Mouse (Mus musculus) cerebellum, postnatal 25 days (tissue): ENCODE measurements around the gene Klk13.
A peak's percentile ranks its signal among the peaks of the same experiment; 100 is the strongest.
"Not testable (repeated sequence)": the region's sequence is repeated elsewhere in the genome, so short reads cannot be mapped to it uniquely, and the experiment has no call there.

Experiments
- DNase-seq, 2 experiments: peaks; one replicate each; pipeline ENCODE4 v3.0.0; 2021; ENCODE audit warnings: mixed read lengths in 2 of 2

Klk13 gene

DNA sequence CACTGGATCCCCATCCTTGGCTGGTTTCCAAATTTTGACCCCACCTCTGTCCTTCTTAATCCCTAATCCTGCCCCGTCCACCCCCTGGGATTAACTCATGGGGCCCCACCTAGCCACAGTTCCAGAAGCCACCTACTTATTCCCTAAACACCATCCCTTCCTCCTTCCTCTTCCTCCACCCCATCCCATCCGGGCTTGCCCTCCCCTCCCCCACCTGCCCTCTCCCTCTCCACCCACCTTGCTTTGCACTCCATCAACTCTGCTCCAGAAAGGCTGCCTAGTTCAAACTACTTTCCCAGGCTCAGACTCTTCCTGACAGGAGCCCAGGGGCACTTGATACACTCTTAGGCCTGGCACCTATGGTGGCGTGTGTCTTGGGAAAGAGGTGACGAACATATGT is at the start of gene Klk13:
Gene Klk13 (plus strand): TSS at position 301 of the 400 bp plus-strand sequence.
- no peak for DNase-seq

DNA sequence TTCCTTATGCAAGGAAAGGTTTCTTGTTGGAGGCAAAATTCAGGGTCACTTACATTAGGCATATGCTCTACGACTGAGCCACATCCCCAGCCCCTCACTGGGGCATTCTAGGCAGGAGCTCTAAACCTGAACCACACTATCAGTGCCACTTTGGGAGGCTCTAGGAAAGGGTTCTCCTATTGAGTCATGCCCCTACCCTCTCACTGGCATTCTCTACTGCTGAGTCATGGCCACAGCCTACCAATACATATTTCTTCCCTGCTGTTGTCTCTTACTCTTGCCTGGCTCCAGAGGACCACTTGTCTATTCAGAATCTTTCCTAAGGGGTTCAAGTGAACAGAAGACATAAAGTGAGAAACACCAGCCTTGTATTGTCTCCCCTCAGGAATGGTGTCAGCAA is 49.6 kb upstream of the Klk13 start:
- DNase-seq, result no peak

GRCm38 (mm10) chr7:43667221-43667620 is 45.1 kb upstream of the Klk13 start:
- not testable (repeated sequence) for DNase-seq

DNA sequence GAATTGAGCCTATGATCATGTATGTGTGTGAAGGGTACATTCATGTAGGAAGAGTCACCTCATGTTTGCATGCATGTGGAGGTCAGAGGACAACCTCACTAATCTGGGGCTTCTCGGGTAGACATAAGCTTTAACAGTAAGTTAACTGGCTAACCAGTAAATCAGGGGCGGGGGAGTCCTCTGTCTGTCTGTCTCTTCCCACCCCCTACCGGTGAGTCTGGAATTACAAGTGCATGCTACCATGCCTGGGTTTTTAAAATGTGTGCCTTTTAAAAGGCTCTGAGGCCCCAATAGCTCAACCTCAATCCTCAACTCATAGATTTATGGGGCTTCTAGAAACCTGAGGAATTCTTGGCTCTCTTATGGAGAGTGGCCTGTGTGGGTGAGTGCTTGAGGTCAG is 43.8 kb upstream of the Klk13 start:
- DNase-seq, result no peak

DNA sequence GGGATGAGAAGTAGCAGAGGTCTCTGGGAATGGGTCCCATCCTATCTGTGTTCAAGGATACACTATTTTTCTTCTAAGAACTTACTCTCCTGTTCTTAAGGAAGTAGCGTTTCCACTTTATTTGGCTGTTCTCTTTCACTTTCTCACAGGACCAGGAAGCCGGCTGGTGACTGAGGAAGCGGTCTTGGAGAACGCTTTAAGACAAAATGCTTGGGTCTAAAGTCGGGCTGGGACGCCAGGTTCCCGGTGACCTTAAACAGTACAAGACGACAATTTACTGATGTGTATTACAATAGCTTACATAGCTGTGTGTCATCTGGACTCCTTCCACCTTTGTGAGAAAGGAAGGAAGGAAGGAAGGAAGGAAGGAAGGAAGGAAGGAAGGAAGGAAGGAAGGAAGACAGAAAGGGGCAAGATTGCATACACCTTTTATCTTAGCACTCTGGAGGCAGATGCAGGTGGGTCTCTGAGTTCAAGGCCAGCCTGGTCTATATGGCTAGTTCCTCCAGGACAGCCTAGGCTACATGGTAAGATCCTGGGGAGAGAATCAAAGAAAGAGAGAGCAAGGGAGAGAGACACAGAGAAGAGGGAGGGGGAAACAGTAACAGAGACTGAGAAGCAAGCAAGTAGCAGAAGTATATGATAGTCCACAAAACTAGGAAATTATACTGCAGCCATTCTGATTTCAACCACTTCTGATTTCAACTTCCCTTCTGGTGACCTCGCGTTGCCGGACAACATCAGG is 41.1 kb upstream of the Klk13 start:
- no peak for DNase-seq

DNA sequence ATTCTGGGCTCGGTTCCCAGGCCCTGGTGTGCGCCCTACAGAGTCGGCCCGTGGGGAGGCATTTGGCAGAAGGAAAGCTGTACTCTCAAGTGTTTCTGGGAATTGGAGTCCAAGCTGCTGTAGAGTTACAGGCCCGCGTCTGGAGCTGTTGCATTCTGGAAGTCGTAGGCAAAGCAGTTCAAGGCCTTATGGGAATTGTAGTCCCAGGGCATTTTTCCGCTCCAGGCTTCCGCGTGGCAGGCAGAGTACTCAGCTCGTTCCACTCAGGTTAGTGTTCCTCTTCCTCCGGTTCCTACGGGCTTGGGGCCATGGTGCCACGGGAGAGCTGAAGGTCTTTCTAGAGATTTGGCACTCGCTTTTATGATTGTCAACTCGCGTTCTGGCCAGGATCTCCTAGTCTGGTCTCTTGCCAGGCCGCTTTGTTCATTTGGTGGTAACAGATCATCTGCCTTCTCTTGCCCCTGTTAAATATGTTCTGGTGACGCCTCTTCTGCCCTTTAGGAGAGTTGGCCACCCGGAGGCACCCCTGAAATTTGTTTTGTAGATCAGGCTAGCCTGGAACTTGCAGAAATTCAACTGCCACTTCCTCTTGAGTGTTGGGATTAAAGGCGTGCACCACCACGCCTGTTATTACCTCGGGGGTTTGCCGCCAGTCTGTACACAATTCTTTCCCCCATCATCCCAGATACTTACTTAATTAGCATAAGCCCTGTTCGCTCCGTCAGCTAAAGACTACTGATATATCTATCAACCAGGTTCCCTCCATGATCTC is 40.4 kb upstream of the Klk13 start, which contains the start of gene Ctu1:
Gene Ctu1 (plus strand): TSS at position 208 of the 772 bp plus-strand sequence.
- peak; percentile 83 to 88 for DNase-seq

DNA sequence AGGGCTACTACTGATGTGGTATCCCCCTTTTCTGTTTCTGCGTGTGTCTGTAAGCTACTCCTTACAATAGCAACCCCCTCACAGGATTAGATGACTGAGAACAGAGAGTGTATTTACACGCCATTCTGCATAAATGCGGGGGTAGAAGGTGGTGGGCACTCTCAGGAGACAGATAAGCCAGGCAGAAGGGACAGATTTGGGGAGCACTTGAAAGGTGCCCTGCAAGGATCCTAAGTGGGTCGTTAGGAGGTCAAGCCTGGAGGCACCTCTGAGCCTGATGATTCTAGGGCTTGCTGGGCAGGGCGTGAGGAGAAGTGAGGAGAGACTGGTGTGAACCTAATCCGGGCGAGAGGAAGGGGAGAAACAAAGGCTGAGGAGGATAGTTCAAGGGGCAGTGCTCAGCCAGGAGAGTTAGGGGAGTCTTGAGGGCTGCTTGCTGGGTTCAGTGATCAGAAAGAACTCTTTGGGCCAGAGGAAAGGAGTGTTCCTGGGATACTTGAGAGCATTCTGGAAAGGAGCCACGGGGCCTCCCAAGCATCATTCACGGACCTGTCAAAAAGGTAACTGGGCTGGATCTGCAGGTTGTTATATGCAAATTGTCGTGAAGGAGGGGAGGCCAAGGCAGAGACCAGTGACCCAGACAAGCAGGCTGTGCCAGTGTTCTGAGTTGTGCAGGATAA is 39.6 kb upstream of the Klk13 start:
- DNase-seq, result peak in 1 of 2 experiments; percentile 11

- DNase-seq, result no peak
These were observed 37.3 kb upstream of the Klk13 start for GRCm38 (mm10) chr7:43675091-43675490.

DNA sequence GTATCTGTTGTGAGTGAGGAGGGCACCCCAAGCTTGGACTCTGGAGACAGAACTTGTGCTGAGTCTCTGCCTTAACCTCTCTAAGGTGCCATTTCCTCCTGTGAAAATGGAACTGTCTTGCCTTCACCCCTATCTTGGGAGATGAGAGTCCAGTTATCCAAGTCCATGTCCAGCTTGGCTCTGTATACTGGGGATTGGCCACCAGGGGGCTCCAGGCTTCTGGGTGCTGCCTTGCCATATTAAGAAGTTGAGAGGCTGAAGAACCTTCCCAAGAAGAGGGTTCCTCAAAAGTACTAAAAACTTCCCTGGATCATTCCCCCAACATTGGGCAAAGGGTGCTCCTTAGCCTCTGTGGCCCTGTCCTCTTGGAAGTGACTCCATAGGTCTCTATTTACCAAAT is 33.9 kb upstream of the Klk13 start:
- DNase-seq, result peak in 1 of 2 experiments; percentile 41

DNA sequence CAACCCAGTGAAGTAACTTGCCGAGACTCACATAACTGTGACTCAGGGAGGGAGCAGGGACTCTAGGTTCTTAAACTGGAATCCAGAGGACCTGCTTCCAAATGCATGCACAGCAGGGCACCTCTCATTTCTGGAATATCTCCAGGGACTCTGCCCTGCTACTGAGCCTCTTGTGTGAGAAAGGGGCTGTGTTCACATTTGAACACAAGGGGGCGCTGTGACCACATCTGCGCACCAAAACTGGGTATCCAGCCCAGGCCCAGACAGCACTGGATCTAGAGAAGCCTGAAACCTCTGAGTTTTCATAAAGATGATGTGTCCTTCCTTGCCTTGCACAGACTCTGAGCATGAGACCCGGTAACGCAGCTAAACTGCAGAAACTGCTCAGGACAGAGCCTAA is 31.4 kb upstream of the Klk13 start:
- DNase-seq, result peak; percentile 39 to 66

DNA sequence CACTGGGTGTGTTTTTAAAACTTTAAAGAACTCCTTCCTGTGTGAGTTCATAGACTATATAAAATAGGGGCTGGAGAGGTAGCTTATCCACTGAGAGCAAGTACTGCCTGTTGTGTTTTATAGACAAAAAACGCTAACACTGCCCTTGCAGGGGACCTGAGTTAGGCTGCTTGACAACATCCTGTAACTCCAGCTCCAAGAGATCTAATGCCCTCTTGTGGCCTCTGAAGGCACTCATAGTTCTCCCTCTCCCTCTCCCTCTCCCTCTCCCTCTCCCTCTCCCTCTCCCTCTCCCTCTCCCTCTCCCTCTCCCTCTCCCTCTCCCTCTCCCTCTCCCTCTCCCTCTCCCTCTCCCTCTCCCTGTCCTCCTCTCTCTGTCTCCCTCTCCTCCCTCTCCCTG is 29.9 kb upstream of the Klk13 start:
- not testable (repeated sequence) for DNase-seq

- DNase-seq, result no peak
These were observed 27.3 kb upstream of the Klk13 start for GRCm38 (mm10) chr7:43685088-43685487.

- DNase-seq, result no peak
These were observed 22.2 kb upstream of the Klk13 start, which contains the start of gene Klk14 for GRCm38 (mm10) chr7:43690118-43690517. Gene Klk14, plus strand, starts transcription at chr7:43690418.

GRCm38 (mm10) chr7:43710031-43710430 is 2.3 kb upstream of the Klk13 start:
- no peak for DNase-seq

GRCm38 (mm10) chr7:43712917-43713316 is 550 bp downstream of the Klk13 start:
- DNase-seq, result no peak

DNA sequence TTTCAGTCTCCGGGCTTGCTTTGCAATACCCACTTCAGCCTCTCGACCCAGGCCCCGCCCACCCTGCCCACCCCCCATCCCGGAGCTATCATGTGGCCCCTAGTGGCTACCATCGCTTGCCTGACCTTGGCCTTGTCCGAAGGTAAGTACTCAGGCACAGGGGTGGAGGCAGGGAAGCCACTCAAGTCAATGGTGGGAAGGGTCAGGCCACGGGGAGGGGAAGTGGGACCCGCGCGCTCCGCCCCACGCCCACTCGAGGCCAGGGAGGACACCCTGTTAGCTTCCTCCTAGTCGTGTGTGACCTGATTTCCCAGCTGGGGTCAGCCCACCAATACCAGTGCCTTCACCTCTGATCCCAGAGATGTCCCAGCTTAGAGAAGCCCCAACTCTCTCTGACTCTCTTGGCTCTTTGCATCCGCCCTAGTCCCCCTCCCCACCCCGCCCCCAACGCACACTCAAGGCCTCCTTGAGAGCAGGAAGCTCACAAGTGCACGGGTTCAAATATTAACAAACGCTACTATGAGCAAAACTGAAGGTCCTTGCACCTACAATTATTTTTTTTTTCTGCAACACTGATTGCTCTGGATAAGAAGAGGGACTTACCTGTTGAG is 1.5 kb downstream of the Klk13 start:
- DNase-seq, result no peak

DNA sequence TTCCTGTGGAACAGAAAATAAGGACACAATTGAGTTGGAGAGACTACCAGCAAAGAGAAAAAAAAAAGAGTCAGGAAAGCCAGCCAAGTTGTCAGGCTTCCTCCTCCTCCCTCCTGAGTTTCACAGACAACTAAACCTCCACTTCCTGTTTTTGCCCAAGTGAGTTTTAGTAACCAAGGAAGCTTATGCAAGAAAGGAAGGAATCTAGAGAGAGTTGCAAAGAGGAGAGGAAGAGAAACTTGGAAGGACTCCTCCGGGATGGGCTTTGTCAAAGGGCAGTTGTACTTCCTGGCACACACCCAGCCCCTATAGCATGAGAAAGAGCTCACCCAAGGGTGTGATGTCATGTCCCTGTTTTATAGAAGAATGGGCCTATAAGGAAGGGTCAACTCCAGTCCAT is 35.4 kb downstream of the Klk13 start:
- no peak for DNase-seq

DNA sequence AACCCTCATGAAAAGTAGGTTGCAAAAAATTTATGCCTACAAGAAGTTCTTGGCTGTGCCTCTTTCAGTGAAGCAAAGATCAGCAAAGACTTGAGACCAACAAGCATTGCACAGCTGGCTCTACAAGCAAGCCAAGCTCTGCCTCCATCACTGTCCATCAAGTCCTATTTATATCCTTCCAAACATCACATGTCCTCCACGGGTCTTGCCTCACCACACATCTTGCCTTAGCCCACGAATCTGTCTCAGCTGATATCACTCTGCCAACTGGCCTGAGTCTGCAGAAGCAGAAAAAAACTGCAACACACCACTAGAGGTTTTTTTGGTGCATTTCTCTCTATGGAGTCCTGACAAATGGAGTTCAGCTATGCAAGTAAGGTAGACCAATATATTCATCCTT is 40.4 kb downstream of the Klk13 start:
- no peak for DNase-seq

GRCm38 (mm10) chr7:43766484-43766883 is 54.1 kb downstream of the Klk13 start:
- DNase-seq, result no peak

DNA sequence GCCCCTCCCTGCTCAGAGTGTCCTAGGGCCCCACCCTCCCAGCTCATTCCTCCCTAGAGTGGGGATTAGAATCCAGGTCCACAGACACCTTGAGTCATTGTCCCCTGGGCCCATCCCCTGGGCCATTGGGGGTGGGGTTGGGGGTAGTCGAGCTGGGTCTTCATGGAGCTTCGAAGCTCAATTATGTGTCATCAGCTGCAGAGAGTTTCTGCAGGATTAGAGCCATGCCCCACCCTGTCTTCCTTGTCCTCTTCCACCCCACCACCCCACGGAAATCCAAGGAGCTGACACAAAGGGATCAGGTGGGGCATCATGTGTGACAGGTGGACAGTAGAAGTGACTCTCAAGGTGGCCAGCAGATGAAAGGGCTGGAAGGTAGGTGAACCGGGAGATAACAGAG is 56.2 kb downstream of the Klk13 start, which contains the start of gene Klk12:
Gene Klk12 (plus strand): TSS at position 301 of the 400 bp plus-strand sequence.
- no peak for DNase-seq

DNA sequence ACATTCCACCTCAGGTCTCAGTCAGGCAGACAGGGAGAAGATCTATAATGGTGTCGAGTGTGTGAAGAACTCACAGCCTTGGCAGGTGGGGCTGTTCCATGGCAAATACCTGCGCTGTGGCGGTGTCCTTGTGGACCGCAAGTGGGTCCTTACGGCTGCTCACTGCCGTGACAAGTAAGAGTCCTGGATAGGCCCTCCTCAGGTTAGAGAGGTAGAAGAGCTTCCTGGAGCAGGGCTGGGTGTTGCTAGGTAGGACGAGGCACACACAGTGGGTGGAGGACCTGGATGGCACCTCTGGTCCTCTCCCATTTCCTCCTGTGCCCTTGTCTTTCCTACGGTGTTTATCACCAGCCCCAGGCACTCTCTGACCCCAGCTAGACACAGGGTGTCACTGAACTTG is 57.3 kb downstream of the Klk13 start:
- DNase-seq, result no peak

DNA sequence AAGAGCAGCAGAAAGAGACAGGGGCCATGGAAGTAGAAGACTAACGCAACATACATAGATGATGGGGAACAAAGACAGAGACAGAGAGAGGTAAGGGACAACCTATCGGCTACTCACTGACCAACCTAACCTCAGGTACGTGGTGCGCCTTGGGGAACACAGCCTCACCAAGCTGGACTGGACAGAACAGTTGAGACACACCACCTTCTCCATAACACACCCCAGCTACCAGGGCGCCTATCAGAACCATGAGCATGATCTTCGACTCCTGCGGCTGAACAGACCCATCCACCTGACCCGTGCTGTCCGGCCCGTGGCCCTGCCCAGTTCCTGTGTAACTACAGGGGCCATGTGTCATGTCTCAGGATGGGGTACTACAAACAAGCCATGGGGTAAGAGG is 58.3 kb downstream of the Klk13 start:
- no peak for DNase-seq

DNA sequence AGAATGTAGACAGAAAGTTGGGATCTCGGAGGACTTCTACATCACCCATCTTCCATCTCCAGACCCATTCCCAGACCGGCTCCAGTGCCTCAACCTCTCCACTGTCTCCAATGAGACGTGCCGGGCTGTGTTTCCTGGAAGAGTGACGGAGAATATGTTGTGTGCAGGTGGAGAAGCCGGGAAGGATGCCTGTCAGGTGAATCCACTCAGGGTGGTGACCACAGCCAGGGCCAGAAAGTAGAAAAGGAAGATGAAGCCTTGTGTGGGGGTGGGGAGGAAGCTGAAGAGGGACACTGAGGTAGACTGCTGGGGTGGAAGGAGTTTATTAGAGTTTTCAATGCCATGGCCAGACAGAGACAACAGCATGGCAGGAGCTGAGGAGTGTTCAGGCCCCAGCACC is 59.5 kb downstream of the Klk13 start:
- no peak for DNase-seq
